Mouse (Mus musculus) liver, postnatal 0 days (tissue): ENCODE measurements around the gene Rftn1.

Source experiments
- CTCF ChIP-seq: sonication (generic); IDR thresholded peaks from 2 replicates; pipeline ENCODE4 v1.5.1; 2016; ENCODE audit warnings: antibody characterized with exemption, low read depth
- EP300 ChIP-seq: IDR thresholded peaks from 2 replicates; pipeline ENCODE4 v1.6.1; 2016; ENCODE audit warnings: antibody characterized with exemption, low read depth, mild to moderate bottlenecking

DNA sequence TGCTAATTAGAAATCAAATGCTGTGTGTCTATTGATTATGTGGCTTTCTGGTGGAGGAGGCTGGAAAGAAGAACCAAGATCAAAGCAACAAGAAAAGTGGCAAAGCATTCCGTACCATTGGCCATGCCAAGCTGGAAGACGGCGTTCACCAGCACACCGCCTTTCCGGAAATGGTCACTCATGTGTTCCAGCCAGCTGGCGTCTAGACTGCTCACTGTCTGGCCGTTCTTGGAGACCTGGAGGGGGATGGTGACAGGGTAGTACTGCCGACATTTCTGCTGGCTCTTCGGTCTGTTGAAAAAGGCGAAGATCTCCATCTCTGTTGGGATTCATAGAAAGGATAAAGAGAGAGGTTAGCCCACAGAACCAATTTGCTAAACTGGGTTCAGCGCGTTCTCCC is 143.3 kb downstream of the Rftn1 start:
- TF ChIP-seq CTCF (no peak), EP300 (no peak)
